Mouse (Mus musculus): ENCODE results near the gene Pik3ca.

Pik3ca gene

DNA sequence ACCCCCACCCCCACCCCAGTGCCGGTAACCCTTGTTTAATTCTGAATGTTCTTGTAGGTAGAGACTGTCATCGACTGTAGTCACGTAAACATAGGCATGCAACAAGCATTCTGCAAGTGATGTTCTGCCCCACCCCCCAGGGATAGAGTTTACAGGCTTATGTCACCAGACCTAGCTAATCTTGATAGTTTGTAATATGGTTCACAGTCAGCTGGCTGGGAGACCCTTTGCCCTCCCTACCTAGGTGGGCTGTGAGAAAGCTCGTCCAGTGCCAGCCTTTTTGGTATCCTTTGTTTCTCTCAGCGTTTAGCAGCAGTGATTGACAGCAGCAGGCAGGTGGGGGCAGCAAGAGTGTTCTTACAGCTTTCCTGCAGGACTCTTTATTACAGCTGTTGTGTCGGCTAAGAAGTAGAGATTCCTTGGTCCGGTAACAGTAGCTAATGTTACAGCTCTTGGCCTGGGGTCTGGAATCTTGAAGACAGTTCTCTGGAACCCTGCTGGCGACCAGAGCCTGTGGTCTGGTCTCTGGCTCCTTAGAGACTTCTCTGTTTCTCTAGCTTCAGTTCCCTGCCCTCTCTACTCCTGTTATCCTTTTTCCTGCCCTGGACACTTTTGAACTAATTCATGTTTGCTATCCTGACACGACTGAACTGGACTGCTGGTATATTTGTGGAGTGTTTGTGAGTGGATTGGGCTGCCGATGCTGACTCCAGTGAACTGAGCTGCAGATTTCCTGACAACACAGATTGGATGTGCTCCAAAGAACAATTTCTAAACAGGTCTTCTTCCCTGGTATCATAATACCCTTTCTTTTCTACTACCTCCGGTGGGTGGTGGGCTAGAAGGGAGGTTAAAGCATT is 109.1 kb downstream of the Pik3ca start:
- DNase-seq: peak; percentile 47

GRCm38 (mm10) chr3:32508666-32509324 is 111.3 kb downstream of the Pik3ca start:
- DNase-seq: peak; percentile 88

DNA sequence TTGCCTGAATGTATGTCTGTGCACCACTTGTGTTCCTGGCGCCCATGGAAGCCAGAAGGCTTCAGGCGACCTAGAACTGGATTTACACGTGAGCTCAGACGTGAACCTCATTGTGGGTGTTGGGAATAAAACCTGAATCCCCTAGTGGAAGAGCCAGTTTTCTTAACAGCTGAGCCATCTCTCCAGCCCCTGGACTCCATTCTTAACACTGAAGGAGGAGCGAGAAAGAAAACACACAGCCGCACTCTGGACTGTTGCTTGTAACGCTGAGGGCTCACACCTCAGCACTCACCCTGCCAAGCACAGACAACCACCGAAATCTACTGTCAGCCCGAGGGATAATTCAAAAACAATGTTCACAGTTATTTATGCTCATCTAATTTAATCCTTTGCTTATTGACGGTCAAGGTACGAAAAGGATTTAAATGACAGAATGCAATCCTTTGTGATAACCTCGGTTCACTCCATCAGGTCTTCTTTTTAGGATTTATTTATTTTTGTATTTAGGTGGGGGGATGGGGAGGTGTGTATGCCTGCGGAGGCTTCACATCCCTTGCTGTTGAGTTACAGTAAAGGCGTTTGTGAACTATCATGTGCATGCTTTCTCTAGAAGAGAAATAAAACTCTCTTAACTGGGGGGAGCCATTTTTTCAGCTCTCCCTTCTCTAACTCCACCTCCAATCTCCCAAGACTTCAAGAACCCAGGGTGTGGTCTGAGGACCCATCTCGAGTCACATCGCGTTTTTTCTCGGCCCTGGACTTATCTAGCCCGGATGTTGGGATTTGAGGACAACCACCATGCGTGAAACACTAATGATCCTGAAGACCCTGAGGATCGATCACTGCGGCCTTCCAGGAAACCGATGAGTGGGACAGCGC is 112.3 kb downstream of the Pik3ca start, which contains the start of gene Zfp639:
Gene Zfp639 (plus strand): TSS at position 764 of the 879 bp plus-strand sequence.
- no peak for DNase-seq

- DNase-seq: peak; percentile 96
Measured at GRCm38 (mm10) chr3:32510375-32511190, 113.1 kb downstream of the Pik3ca start.

DNA sequence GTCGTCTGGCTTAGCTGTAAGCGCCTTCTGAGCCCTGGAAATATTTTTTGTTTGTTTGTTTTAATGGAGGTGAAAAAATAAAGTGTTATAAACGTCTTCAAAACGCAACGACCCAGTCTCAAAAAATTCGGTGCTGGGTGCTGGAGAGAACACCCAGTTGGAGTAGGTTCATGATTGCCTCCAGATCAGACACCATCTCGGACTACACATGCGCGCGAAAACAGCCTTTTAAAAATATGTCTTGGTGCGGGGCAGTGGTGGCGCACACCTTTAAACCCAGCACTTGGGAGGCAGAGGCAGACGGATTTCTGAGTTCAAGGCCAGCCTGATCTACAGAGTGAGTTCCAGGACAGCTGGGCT is 113.7 kb downstream of the Pik3ca start:
- peak; percentile 36 for DNase-seq

DNA sequence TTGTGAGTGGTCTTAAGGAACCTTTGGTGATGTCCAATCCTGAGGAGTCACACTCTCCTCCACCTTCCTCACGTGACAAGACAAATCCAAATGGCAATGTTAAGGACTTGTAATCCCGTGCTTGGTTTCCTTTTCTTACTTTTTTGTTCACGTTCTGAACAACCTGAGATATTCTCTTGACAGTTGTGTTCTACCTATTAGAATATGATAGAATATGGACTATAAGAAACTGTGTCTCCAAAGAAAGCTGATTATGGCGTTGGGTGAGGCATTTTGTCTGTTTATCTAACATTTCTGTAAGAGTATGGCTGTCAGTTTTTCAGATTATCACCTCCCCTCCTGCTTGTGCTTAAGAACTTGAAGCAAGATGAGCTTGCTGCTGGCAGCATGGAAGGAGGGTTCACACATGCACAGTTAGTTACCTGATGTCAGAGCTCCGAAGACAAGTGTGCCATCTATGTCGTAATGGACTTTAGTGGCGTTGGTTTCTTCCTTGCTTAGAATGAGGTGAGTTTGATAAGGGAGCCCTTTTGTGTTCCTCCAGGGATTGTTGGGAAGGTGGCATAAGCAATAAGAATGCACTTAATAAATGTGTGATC is 115.3 kb downstream of the Pik3ca start:
- no peak for DNase-seq

DNA sequence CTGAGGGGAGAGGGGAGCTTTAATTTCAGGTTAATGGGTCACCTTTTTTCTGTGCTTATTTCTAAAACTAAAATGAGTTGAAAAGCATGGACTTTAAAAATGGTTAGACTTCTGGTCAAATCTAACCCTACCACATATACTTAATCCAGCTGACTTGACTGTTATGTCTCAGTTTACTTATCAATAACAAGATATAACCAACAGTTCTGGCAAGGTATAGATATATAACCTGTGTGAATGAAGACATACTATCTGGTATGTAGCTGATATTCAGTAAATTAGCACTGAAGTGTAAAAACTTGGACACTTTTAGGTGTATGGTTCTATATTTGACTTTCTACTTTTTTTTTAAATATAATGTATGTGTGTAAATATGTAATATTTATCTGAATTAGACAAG is 116.1 kb downstream of the Pik3ca start:
- no peak for DNase-seq
